Mouse (Mus musculus) olfactory bulb, adult 2 months (tissue): Measurements from ENCODE around the gene Vgll2.

ENCODE experiments used
- CTCF ChIP-seq: fragments of 200-500 bp; IDR thresholded peaks from 2 replicates; pipeline ENCODE4 v1.5.1; 2012; ENCODE audit warnings: low read depth, mild to moderate bottlenecking, low read length, moderate library complexity; ENCODE audit not compliant: insufficient read depth
- POLR2A ChIP-seq: fragments of 200-500 bp; IDR thresholded peaks from 2 replicates; pipeline ENCODE4 v1.6.1; 2012; ENCODE audit warnings: mild to moderate bottlenecking, low read depth, low read length, moderate library complexity; ENCODE audit not compliant: insufficient read depth

DNA sequence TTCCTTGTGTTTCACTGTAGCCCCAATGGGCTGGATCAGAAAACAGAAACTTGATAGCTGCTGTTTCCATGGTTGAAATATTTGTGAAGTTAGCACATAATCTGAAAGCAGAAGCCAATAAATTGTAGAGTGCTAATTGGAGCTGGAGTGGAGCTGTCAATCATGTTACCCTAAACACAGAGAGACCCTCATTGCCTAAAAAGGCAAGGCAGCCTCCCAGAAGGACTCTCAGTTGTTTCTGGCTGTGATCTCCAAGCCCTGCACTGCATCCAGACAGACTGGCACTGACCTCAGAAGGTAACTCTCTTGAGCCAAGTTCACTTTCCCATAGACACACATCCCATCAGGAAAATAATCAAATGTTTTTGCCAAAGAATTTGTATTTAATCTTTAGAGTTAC, 11.4 kb downstream of the Vgll2 start:
- no peak for TF ChIP-seq CTCF
- no peak for TF ChIP-seq POLR2A
